Mouse (Mus musculus): ENCODE measurements around the gene Glyatl3.

The Glyatl3 gene

GRCm38 (mm10) chr17:40855065-40855464 lies 59.1 kb downstream of the Glyatl3 start:
- DNase-seq (ENCODE audit: low read depth, low spot score), result no peak
